Mouse (Mus musculus): ENCODE measurements at regions not wholly inside any gene's neighbourhood (a gene's known extent, or its start where the extent isn't known, plus 50 kb on each side); places are given as distances from the start of the nearest gene placed in this dataset.

GRCm38 (mm10) chr4:62808553-62808950, 156.8 kb upstream of the Zfp618 start:
- no peak for DNase-seq (ENCODE audit: low read depth, low spot score)

GRCm38 (mm10) chr4:62809048-62809447, 156.3 kb upstream of the Zfp618 start:
- no peak for DNase-seq (ENCODE audit: low read depth, low spot score)

GRCm38 (mm10) chr4:62819889-62820288, 145.5 kb upstream of the Zfp618 start:
- no peak for DNase-seq (ENCODE audit: low read depth, low spot score)

- no peak for DNase-seq (ENCODE audit: low read depth, low spot score)
Observed at GRCm38 (mm10) chr4:62821288-62821687, 144.1 kb upstream of the Zfp618 start.

- peak; percentile 46 for DNase-seq (ENCODE audit: low read depth, low spot score)
Observed at GRCm38 (mm10) chr4:62822568-62822967, 142.8 kb upstream of the Zfp618 start.

GRCm38 (mm10) chr4:62823082-62823481, 142.3 kb upstream of the Zfp618 start:
- no peak for DNase-seq (ENCODE audit: low read depth, low spot score)

- DNase-seq (ENCODE audit: low read depth, low spot score) = peak; percentile 37
Observed at GRCm38 (mm10) chr4:62823555-62824250, 141.7 kb upstream of the Zfp618 start.

GRCm38 (mm10) chr4:62824581-62824980, 140.8 kb upstream of the Zfp618 start:
- DNase-seq (ENCODE audit: low read depth, low spot score) = no peak

GRCm38 (mm10) chr4:62825256-62825655, 140.1 kb upstream of the Zfp618 start:
- DNase-seq (ENCODE audit: low read depth, low spot score) = no peak

GRCm38 (mm10) chr4:62828963-62829362, 136.4 kb upstream of the Zfp618 start:
- DNase-seq (ENCODE audit: low read depth, low spot score) = no peak

GRCm38 (mm10) chr4:62833944-62834343, 131.4 kb upstream of the Zfp618 start:
- no peak for DNase-seq (ENCODE audit: low read depth, low spot score)

GRCm38 (mm10) chr4:62836875-62837274, 128.5 kb upstream of the Zfp618 start:
- DNase-seq (ENCODE audit: low read depth, low spot score) = no peak

- DNase-seq (ENCODE audit: low read depth, low spot score) = no peak
Observed at GRCm38 (mm10) chr4:62850526-62850925, 114.8 kb upstream of the Zfp618 start.

- no peak for DNase-seq (ENCODE audit: low read depth, low spot score)
Observed at GRCm38 (mm10) chr4:62853335-62853734, 112.0 kb upstream of the Zfp618 start.

- DNase-seq (ENCODE audit: low read depth, low spot score) = no peak
Observed at GRCm38 (mm10) chr4:62856406-62856805, 109.0 kb upstream of the Zfp618 start.

GRCm38 (mm10) chr4:62862756-62863155, 102.6 kb upstream of the Zfp618 start:
- DNase-seq (ENCODE audit: low read depth, low spot score) = no peak

GRCm38 (mm10) chr4:62870391-62870983, 94.9 kb upstream of the Zfp618 start:
- no peak for DNase-seq (ENCODE audit: low read depth, low spot score)

GRCm38 (mm10) chr4:62872562-62872961, 92.8 kb upstream of the Zfp618 start:
- DNase-seq (ENCODE audit: low read depth, low spot score) = no peak

- no peak for DNase-seq (ENCODE audit: low read depth, low spot score)
Observed at GRCm38 (mm10) chr4:62873986-62874385, 91.4 kb upstream of the Zfp618 start.

GRCm38 (mm10) chr4:62878063-62878462, 87.3 kb upstream of the Zfp618 start:
- DNase-seq (ENCODE audit: low read depth, low spot score) = no peak

GRCm38 (mm10) chr4:62878927-62879326, 86.4 kb upstream of the Zfp618 start:
- no peak for DNase-seq (ENCODE audit: low read depth, low spot score)

GRCm38 (mm10) chr4:62881824-62882223, 83.5 kb upstream of the Zfp618 start:
- no peak for DNase-seq (ENCODE audit: low read depth, low spot score)

- DNase-seq (ENCODE audit: low read depth, low spot score) = no peak
Observed at GRCm38 (mm10) chr4:62882276-62882675, 83.1 kb upstream of the Zfp618 start.
